Mouse (Mus musculus) thymus, postnatal 25 days (tissue): ENCODE data around the gene Gm45753.
"Not testable (repeated sequence)": the region's sequence is repeated elsewhere in the genome, so short reads cannot be mapped to it uniquely, and the experiment has no call there.

Experiments
- DNase-seq: peaks from one replicate; pipeline ENCODE4 v3.0.0; 2022

Gene Gm45753

GRCm38 (mm10) chr8:45308366-45308765 is at the start of gene Gm45753:
TSS of gene Gm45753 (minus strand) at chr8:45308466.
- DNase-seq: no peak

GRCm38 (mm10) chr8:45355809-45356208 is 47.5 kb upstream of the Gm45753 start:
- no peak for DNase-seq

- peak; percentile 53 for DNase-seq
Observed at GRCm38 (mm10) chr8:45345031-45345430, 36.8 kb upstream of the Gm45753 start.

GRCm38 (mm10) chr8:45344298-45344697 is 36.0 kb upstream of the Gm45753 start:
- no peak for DNase-seq

- no peak for DNase-seq
Observed at GRCm38 (mm10) chr8:45341630-45342628, 33.7 kb upstream of the Gm45753 start.

GRCm38 (mm10) chr8:45333493-45333892 is 25.2 kb upstream of the Gm45753 start:
- peak; percentile 2 for DNase-seq

GRCm38 (mm10) chr8:45332685-45333409 is 24.6 kb upstream of the Gm45753 start, which contains the start of gene Cyp4v3:
TSS of gene Cyp4v3 (minus strand) at chr8:45333216.
- peak; percentile 62 for DNase-seq

GRCm38 (mm10) chr8:45330856-45331255 is 22.6 kb upstream of the Gm45753 start:
- no peak for DNase-seq

- no peak for DNase-seq
Observed at GRCm38 (mm10) chr8:45329206-45329980, 21.1 kb upstream of the Gm45753 start.

GRCm38 (mm10) chr8:45327076-45327475 is 18.8 kb upstream of the Gm45753 start:
- DNase-seq: not testable (repeated sequence)

- DNase-seq: no peak
Observed at GRCm38 (mm10) chr8:45324151-45324550, 15.9 kb upstream of the Gm45753 start.

GRCm38 (mm10) chr8:45321365-45321764 is 13.1 kb upstream of the Gm45753 start:
- no peak for DNase-seq

GRCm38 (mm10) chr8:45320930-45321329 is 12.7 kb upstream of the Gm45753 start:
- DNase-seq: no peak

GRCm38 (mm10) chr8:45310967-45311366 is 2.7 kb upstream of the Gm45753 start:
- DNase-seq: no peak

GRCm38 (mm10) chr8:45305479-45305878 is 2.8 kb downstream of the Gm45753 start:
- DNase-seq: no peak

- DNase-seq: no peak
Observed at GRCm38 (mm10) chr8:45304354-45304753, 3.9 kb downstream of the Gm45753 start.

- no peak for DNase-seq
Observed at GRCm38 (mm10) chr8:45302390-45302789, 5.9 kb downstream of the Gm45753 start.

GRCm38 (mm10) chr8:45295276-45295675 is 13.0 kb downstream of the Gm45753 start:
- no peak for DNase-seq

GRCm38 (mm10) chr8:45294687-45295086 is 13.6 kb downstream of the Gm45753 start, which contains the start of gene Klkb1:
TSS of gene Klkb1 (minus strand) at chr8:45294859.
- DNase-seq: no peak

GRCm38 (mm10) chr8:45291790-45292189 is 16.5 kb downstream of the Gm45753 start:
- DNase-seq: no peak

- no peak for DNase-seq
Observed at GRCm38 (mm10) chr8:45281630-45282029, 26.6 kb downstream of the Gm45753 start.

- DNase-seq: no peak
Observed at GRCm38 (mm10) chr8:45277453-45277852, 30.8 kb downstream of the Gm45753 start.

- DNase-seq: no peak
Observed at GRCm38 (mm10) chr8:45274317-45274716, 33.9 kb downstream of the Gm45753 start.
